Mouse (Mus musculus) brain, adult 2 months (tissue): Measurements from ENCODE around the gene Gm8890.
"Not testable (repeated sequence)": the region's sequence is repeated elsewhere in the genome, so short reads cannot be mapped to it uniquely, and the experiment has no call there.

Experiments used
- DNase-seq: peaks from one replicate; pipeline ENCODE4 v3.0.0; 2011; ENCODE audit warnings: low read depth, low spot score

Gm8890 gene

GRCm38 (mm10) chr5:11255733-11256132, at the start of gene Gm8890:
Gm8890 (plus strand) TSS chr5:11256033.
- DNase-seq = not testable (repeated sequence)

- not testable (repeated sequence) for DNase-seq
Observed at GRCm38 (mm10) chr5:11256221-11256620, 388 bp downstream of the Gm8890 start.
